Mouse (Mus musculus): ENCODE results near the gene 1110032A03Rik. TPM values are rescaled to one million over a fixed set of nuclear protein-coding genes. Genes with fewer than 3 reads are reported as not detected.

The 1110032A03Rik gene
- total and polyA plus RNA-seq, 2 experiments from 2014 or later, result 33.0 to 59.6 TPM

GRCm38 (mm10) chr9:50753947-50754346, 21.4 kb downstream of the 1110032A03Rik start:
- WGBS, result 70% methylated on average over 7 of the region's 7 CpGs

GRCm38 (mm10) chr9:50752784-50753615, 22.3 kb downstream of the 1110032A03Rik start:
- WGBS, result 66% methylated on average over 17 of the region's 17 CpGs
- Histone ChIP-seq H3K4me2 (ENCODE audit: low read depth, low read length, poor library complexity, severe bottlenecking) (no peak overlapping the region), H3K36me3 (ENCODE audit: insufficient read depth, low read length) (no peaks in the 10 kb centered on the region), H3K9me3 (ENCODE audit: low read length) (no peaks in the 10 kb centered on the region), H3K4me3 (ENCODE audit: low read depth, low read length) (no peak overlapping the region), H3K9ac (replicated peaks; ENCODE audit: low read length, poor library complexity, severe bottlenecking) (no peak overlapping the region), H3K4me1 (ENCODE audit: insufficient read depth, low read length) (no peaks in the 10 kb centered on the region), H3K27ac (ENCODE audit: low read depth, low read length) (no peak overlapping the region), H3K27me3 (ENCODE audit: insufficient read depth, low read length) (no peaks in the 10 kb centered on the region)
- no peak for ATAC-seq (ENCODE audit: low FRiP score)
- no peak for TF ChIP-seq CTCF (IDR thresholded peaks at IDR 0.05)
- DNase-seq (ENCODE audit: low spot score), result peak; percentile 54

More at GRCm38 (mm10) chr9:50753947-50754346, 21.4 kb downstream of the 1110032A03Rik start:
- no peak overlapping the region for H3K9ac ChIP-seq (replicated peaks; ENCODE audit: low read length, poor library complexity, severe bottlenecking)
- no peaks in the 10 kb centered on the region for H3K4me1 ChIP-seq (ENCODE audit: insufficient read depth, low read length)
- no peak for TF ChIP-seq CTCF (IDR thresholded peaks at IDR 0.05)
- no peak for ATAC-seq (ENCODE audit: low FRiP score)
- no peak for DNase-seq (ENCODE audit: low spot score)
- H3K36me3 ChIP-seq (ENCODE audit: insufficient read depth, low read length), result no peaks in the 10 kb centered on the region
- no peak overlapping the region for H3K27ac ChIP-seq (ENCODE audit: low read depth, low read length)
- no peak overlapping the region for H3K4me2 ChIP-seq (ENCODE audit: low read depth, low read length, poor library complexity, severe bottlenecking)
- no peaks in the 10 kb centered on the region for H3K27me3 ChIP-seq (ENCODE audit: insufficient read depth, low read length)
- H3K9me3 ChIP-seq (ENCODE audit: low read length), result no peaks in the 10 kb centered on the region
- H3K4me3 ChIP-seq (ENCODE audit: low read depth, low read length), result no peak overlapping the region

GRCm38 (mm10) chr9:50752054-50752602, 23.2 kb downstream of the 1110032A03Rik start, which contains the start of gene Hspb2:
Hspb2 (minus strand) TSS chr9:50752354.
- H3K4me3 ChIP-seq (ENCODE audit: low read depth, low read length), result no peak within 1 kb of the TSS
- 70% methylated on average over 14 of the region's 14 CpGs for WGBS
- no peak within 1 kb of the TSS for H3K27ac ChIP-seq (ENCODE audit: low read depth, low read length)
- ATAC-seq (ENCODE audit: low FRiP score) (no peak), DNase-seq (ENCODE audit: low spot score) (no peak)
- no peaks in the 10 kb centered on the region for H3K4me1 ChIP-seq (ENCODE audit: insufficient read depth, low read length)
- no peak for TF ChIP-seq CTCF (IDR thresholded peaks at IDR 0.05)
- no peaks in the 10 kb centered on the region for H3K36me3 ChIP-seq (ENCODE audit: insufficient read depth, low read length)
- H3K4me2 ChIP-seq (ENCODE audit: low read depth, low read length, poor library complexity, severe bottlenecking), result no peak within 1 kb of the TSS
- H3K9ac ChIP-seq (replicated peaks; ENCODE audit: low read length, poor library complexity, severe bottlenecking), result 0 out of 2 replicates have a peak within 1 kb of the TSS, but pooled peaks have one; percentile 1
- H3K9me3 ChIP-seq (ENCODE audit: low read length), result no peaks in the 10 kb centered on the region
- no peaks in the 10 kb centered on the region for H3K27me3 ChIP-seq (ENCODE audit: insufficient read depth, low read length)

- WGBS, result 76% methylated on average over 22 of the region's 22 CpGs
- Histone ChIP-seq H3K4me3 (ENCODE audit: low read depth, low read length) (no peak within 1 kb of the TSS), H3K4me1 (ENCODE audit: insufficient read depth, low read length) (no peaks in the 10 kb centered on the region), H3K27ac (ENCODE audit: low read depth, low read length) (no peak within 1 kb of the TSS), H3K9me3 (ENCODE audit: low read length) (no peaks in the 10 kb centered on the region), H3K9ac (replicated peaks; ENCODE audit: low read length, poor library complexity, severe bottlenecking) (0 out of 2 replicates have a peak within 1 kb of the TSS, but pooled peaks have one; percentile 1), H3K36me3 (ENCODE audit: insufficient read depth, low read length) (no peaks in the 10 kb centered on the region), H3K4me2 (ENCODE audit: low read depth, low read length, poor library complexity, severe bottlenecking) (no peak within 1 kb of the TSS), H3K27me3 (ENCODE audit: insufficient read depth, low read length) (no peaks in the 10 kb centered on the region)
- DNase-seq (ENCODE audit: low spot score) (no peak), ATAC-seq (ENCODE audit: low FRiP score) (no peak)
- no peak for TF ChIP-seq CTCF (IDR thresholded peaks at IDR 0.05)
Observed at GRCm38 (mm10) chr9:50751323-50751722, 24.0 kb downstream of the 1110032A03Rik start, which contains the start of gene Cryab. Cryab (plus strand) TSS chr9:50751325.

- Histone ChIP-seq H3K9me3 (ENCODE audit: low read length) (no peaks in the 10 kb centered on the region), H3K27ac (ENCODE audit: low read depth, low read length) (no peak overlapping the region), H3K4me1 (ENCODE audit: insufficient read depth, low read length) (no peaks in the 10 kb centered on the region), H3K4me2 (ENCODE audit: low read depth, low read length, poor library complexity, severe bottlenecking) (no peak overlapping the region), H3K4me3 (ENCODE audit: low read depth, low read length) (no peak overlapping the region), H3K9ac (replicated peaks; ENCODE audit: low read length, poor library complexity, severe bottlenecking) (no peak overlapping the region), H3K27me3 (ENCODE audit: insufficient read depth, low read length) (no peaks in the 10 kb centered on the region), H3K36me3 (ENCODE audit: insufficient read depth, low read length) (no peaks in the 10 kb centered on the region)
- no peak for ATAC-seq (ENCODE audit: low FRiP score)
- TF ChIP-seq CTCF (IDR thresholded peaks at IDR 0.05), result no peak
- DNase-seq (ENCODE audit: low spot score), result no peak
- 67% methylated on average over 6 of the region's 6 CpGs for WGBS
Observed at GRCm38 (mm10) chr9:50750706-50751105, 24.6 kb downstream of the 1110032A03Rik start.

- peak within 1 kb of the TSS; percentile 58 for H3K4me2 ChIP-seq (ENCODE audit: low read depth, low read length, poor library complexity, severe bottlenecking)
- DNase-seq (ENCODE audit: low spot score) (peak; percentile 28), ATAC-seq (ENCODE audit: low FRiP score) (no peak)
- H3K27ac ChIP-seq (ENCODE audit: low read depth, low read length), result no peak within 1 kb of the TSS
- H3K4me1 ChIP-seq (ENCODE audit: insufficient read depth, low read length), result no peaks in the 10 kb centered on the region
- no peaks in the 10 kb centered on the region for H3K36me3 ChIP-seq (ENCODE audit: insufficient read depth, low read length)
- no peaks in the 10 kb centered on the region for H3K9me3 ChIP-seq (ENCODE audit: low read length)
- H3K9ac ChIP-seq (replicated peaks; ENCODE audit: low read length, poor library complexity, severe bottlenecking), result no peak within 1 kb of the TSS; the same call in 1 of the 2 replicates
- peak within 1 kb of the TSS; percentile 34 for H3K4me3 ChIP-seq (ENCODE audit: low read depth, low read length)
- WGBS, result 4% methylated on average over 19 of the region's 19 CpGs
- TF ChIP-seq CTCF (IDR thresholded peaks at IDR 0.05), result peak; percentile 43
- no peaks in the 10 kb centered on the region for H3K27me3 ChIP-seq (ENCODE audit: insufficient read depth, low read length)
Observed at GRCm38 (mm10) chr9:50746214-50746677, 29.1 kb downstream of the 1110032A03Rik start, which contains the start of gene 2310030G06Rik. 2310030G06Rik (minus strand) TSS chr9:50746536.
